Mouse (Mus musculus): ENCODE measurements around the gene Pfkfb1.
A peak's percentile ranks its signal among the peaks of the same experiment; 100 is the strongest.

Gene Pfkfb1

DNA sequence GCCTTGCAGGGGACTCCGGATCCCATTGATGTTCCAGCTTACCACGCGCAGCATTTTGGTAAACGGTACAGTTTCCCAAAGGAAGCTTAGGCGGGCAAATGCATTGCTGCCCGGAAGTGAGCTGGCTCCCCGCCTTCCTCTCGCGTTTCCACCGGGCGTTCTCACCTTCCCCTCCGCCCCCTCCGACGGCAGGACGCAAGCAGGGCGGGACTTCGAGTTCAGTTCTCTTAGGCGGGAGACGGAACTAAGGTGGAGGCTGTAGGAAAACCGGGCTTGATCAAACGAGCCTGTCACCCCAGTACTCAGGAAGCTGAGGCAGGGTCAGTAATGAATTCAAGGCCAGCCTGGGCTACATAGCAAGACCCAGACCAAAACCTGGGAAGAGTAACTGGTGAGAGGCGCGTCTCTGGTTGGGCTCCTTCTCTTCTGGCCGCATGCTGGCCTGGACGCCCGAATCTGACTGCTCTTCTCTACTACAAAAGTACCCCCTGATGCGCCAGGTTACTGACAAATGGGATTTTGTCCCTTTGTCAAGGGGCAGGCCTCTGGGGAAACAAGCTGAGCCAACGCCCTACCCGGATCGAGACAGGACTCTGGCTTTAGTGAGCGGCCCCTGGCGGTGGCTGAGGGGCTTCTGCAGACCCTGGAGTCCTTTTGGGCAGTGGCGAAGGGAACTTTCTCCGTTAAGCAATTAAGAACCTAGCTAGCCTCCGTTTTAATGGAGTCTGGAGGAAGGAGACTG, at the start of gene Pfkfb1:
Gene Pfkfb1, plus strand, starts transcription at position 207 of the 742 bp plus-strand sequence.
- peak; percentile 43 for DNase-seq (ENCODE audit: low spot score)

- DNase-seq (ENCODE audit: low spot score) = no peak
Measured at GRCm38 (mm10) chrX:150540111-150540510, 47.9 kb upstream of the Pfkfb1 start.

GRCm38 (mm10) chrX:150541684-150542083, 46.3 kb upstream of the Pfkfb1 start:
- no peak for DNase-seq (ENCODE audit: low spot score)

- DNase-seq (ENCODE audit: low spot score) = no peak
Measured at GRCm38 (mm10) chrX:150547239-150547638, 40.8 kb upstream of the Pfkfb1 start, which contains the start of gene Alas2. TSS of gene Alas2 (plus strand) at chrX:150547375.

DNA sequence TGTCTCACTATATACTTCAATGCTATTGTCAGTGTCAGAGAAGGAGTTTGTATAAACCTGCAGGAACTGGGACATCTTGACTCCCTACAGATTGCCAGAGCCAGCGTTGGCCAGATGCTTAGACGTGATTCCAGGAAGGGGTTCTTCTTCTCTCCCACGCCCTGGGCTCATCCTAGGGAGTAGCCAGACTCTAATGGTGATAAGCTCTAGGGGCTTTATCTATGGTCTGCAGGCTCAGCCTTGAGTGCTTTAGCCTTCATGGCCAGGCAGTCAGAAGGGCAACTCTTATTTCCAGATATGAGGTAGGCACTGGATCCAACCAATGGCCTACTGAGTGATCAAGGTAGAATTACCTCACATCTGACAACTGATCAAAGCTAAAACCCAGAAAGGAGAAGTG, 38.4 kb upstream of the Pfkfb1 start:
- DNase-seq (ENCODE audit: low spot score) = no peak

DNA sequence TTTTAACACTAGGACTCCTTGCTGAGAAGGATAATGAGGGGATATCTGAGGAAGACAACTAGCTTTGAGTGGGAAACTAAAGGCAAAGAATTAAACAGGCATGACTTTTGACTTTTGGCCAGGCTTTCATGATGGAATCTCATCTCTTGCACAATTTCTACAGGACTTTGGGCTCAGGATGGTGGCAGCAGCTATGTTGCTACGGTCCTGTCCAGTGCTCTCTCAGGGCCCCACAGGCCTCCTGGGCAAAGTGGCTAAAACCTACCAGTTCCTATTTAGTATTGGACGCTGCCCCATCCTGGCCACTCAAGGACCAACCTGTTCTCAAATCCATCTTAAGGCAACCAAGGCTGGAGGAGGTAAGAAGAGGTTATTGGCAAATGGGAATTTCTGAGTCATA, 36.0 kb upstream of the Pfkfb1 start:
- DNase-seq (ENCODE audit: low spot score) = no peak

- no peak for DNase-seq (ENCODE audit: low spot score)
Measured at GRCm38 (mm10) chrX:150554032-150554431, 34.0 kb upstream of the Pfkfb1 start.

DNA sequence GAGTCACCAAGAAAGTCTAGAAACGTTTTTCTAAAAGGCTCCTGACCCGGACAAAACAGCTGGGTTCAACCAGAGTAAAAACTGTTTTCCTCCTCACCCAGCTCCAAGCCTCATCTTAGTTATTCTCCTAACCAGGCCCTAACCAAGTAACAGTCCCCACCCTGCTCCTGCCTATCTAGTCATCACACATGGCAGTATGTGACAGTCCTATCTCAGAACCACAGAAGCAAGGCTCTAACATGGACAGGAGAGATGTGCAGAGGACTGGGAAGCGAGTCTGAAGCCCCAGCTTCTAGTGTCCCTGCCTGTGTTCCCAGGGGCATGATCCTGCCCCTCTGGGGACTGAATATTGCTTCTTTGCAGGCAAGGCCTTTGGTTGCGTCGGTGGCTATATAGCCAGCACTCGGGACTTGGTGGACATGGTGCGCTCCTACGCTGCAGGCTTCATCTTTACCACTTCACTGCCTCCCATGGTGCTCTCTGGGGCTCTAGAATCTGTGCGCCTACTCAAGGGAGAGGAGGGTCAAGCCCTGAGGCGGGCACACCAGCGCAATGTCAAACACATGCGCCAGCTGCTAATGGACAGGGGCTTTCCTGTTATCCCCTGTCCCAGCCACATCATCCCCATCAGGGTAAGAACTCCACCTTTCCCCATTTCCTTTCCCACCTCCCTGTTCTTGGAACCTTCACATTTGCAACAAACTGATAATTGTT, 23.2 kb upstream of the Pfkfb1 start:
- DNase-seq (ENCODE audit: low spot score) = no peak

DNA sequence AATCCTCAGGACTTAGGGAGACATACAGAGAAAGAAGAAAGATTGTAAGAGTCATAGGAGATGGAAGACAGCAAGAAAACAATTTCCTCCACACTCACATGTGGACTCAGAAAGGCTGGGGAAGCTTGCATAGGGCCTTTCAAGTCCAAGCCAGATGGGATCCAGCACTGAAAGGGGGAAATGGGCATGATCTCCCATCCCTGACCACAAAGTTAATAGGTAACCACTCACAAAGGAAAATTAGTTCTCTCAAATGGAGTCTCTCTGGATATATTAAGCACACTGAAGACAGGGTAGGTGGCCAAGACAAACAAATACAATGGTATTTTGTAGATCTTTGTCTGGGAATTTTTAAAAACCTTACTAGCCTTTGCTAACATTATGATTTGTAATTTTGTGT, 6.1 kb upstream of the Pfkfb1 start:
- no peak for DNase-seq (ENCODE audit: low spot score)

DNA sequence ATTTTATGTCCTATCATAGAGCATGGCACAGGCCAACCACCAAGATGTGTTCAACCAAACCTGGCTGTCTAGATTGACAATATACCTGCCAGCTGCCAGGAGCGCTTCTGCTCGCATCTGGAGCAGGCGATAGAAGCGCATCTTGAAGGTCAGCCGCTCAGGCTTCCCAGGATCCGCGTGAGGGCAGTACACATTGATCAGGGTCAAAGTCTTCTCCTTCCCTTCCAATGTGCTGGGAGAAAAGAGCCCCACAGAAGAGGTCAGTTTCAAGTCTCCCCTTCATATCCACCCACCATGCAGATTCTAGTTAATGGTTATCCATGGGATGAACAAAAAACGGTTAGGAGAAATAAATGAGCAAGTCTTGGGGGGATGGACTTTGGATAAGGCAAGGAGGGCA, 2.9 kb upstream of the Pfkfb1 start:
- DNase-seq (ENCODE audit: low spot score) = no peak

DNA sequence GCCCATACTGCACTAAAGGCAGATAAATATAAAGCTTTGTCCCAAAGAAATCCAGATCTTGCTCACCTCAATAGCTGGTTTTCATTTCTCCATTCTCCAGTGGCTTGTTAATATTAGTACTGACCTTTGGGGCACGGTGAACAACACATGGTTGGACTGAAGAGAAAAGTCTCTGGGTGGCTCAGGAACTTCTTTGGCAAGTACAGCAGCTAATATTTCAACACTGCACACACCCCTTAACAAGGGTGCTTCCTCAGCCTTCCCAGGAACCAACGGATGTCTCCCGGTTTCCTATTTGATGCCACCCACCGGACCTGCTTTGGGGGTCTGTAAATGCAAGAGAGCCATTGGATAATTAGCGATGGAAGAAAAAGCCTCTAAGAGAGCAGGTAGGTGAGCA, 1.7 kb downstream of the Pfkfb1 start, which contains the start of gene Apex2:
Gene Apex2, minus strand, starts transcription at position 173 of the 400 bp plus-strand sequence.
- DNase-seq (ENCODE audit: low spot score) = no peak

GRCm38 (mm10) chrX:150593266-150594035, 5.4 kb downstream of the Pfkfb1 start:
- DNase-seq (ENCODE audit: low spot score) = no peak

GRCm38 (mm10) chrX:150594176-150594575, 6.1 kb downstream of the Pfkfb1 start:
- DNase-seq (ENCODE audit: low spot score) = no peak

DNA sequence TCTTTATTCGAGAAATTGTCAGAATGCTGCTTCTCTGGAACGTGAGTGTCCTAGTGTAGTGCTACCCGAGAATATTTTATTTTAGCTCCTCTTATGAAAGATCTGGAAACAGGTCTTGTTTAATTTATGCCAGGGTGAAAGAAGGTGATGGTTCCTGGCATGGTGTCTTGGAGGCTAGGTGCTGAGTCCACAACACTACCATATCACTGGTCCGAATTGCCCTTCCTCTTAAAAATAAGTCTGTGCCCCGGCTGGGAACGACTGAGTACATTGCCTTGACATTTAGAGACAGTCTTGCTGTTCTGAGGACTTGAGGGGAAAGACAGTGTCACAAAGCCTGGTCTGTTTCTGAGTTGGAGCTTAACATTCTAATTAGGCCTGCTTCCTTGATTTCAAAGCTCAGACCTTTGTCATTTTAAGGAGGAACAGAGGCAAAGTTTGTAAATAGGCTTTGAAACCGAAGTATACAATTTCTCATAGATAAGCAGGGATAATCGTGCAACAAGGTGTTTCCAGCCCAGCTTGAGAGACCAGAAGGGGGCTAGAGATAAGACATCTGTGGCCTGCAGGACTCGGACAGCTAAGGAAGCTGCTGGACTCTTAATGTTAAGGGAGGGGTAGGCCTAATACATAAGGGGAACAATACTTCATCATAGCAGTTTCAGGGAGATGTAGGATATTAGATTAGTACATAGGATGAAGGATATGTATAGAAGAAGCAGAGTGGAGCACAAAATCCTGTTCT, 7.2 kb downstream of the Pfkfb1 start:
- DNase-seq (ENCODE audit: low spot score) = no peak

DNA sequence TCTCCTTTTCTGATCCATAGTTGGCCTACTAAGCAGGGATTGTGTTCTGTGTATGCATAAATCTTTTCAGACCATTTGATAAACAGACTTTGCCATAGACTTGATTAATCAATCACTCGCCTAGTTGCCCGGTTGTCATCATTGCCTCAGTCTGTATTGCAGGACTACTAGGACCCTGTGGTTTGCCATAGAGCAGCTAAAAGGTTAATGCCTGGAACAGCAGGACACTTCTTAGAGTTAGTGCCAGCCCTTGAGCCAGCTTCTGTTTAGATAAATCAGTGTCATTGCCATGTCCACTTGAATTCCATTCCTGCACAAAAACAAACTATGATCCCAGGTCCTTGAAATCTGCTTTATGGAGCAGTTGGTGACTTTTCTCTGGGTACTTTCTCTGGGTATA, 10.9 kb downstream of the Pfkfb1 start:
- DNase-seq (ENCODE audit: low spot score) = no peak

GRCm38 (mm10) chrX:150636421-150636820, 48.4 kb downstream of the Pfkfb1 start:
- no peak for DNase-seq (ENCODE audit: low spot score)

GRCm38 (mm10) chrX:150656122-150656907, 68.3 kb downstream of the Pfkfb1 start:
- DNase-seq (ENCODE audit: low spot score) = no peak

- DNase-seq (ENCODE audit: low spot score) = no peak
Measured at GRCm38 (mm10) chrX:150656908-150657796, 69.1 kb downstream of the Pfkfb1 start, which contains the start of gene Tro. TSS of gene Tro (minus strand) at chrX:150657583.

GRCm38 (mm10) chrX:150657797-150658118, 69.7 kb downstream of the Pfkfb1 start:
- DNase-seq (ENCODE audit: low spot score) = no peak

GRCm38 (mm10) chrX:150662809-150663208, 74.8 kb downstream of the Pfkfb1 start:
- no peak for DNase-seq (ENCODE audit: low spot score)
